Mouse (Mus musculus) cerebellum, adult 18-20 months (tissue): Measurements from ENCODE around the gene Pxdc1.

Experiments used
- DNase-seq, 2 experiments: peaks; one replicate each; pipeline ENCODE4 v3.0.0; 2021

Gene Pxdc1

GRCm38 (mm10) chr13:34650953-34651352 is 2.3 kb downstream of the Pxdc1 start:
- DNase-seq, result no peak

GRCm38 (mm10) chr13:34650371-34650770 is 2.9 kb downstream of the Pxdc1 start:
- DNase-seq, result no peak

GRCm38 (mm10) chr13:34647751-34648150 is 5.5 kb downstream of the Pxdc1 start:
- no peak for DNase-seq

- DNase-seq, result no peak
Observed at GRCm38 (mm10) chr13:34647221-34647620, 6.1 kb downstream of the Pxdc1 start.

- no peak for DNase-seq
Observed at GRCm38 (mm10) chr13:34646240-34646750, 7.0 kb downstream of the Pxdc1 start.

GRCm38 (mm10) chr13:34645519-34645918 is 7.8 kb downstream of the Pxdc1 start:
- DNase-seq, result no peak

GRCm38 (mm10) chr13:34644401-34644800 is 8.9 kb downstream of the Pxdc1 start:
- no peak for DNase-seq

- no peak for DNase-seq
Observed at GRCm38 (mm10) chr13:34643926-34644325, 9.4 kb downstream of the Pxdc1 start.

GRCm38 (mm10) chr13:34642941-34643875 is 10.1 kb downstream of the Pxdc1 start:
- DNase-seq, result peak; percentile 16 to 61

- DNase-seq, result no peak
Observed at GRCm38 (mm10) chr13:34641066-34641465, 12.2 kb downstream of the Pxdc1 start.

GRCm38 (mm10) chr13:34635978-34636377 is 17.3 kb downstream of the Pxdc1 start:
- DNase-seq, result peak; percentile 61 to 70

GRCm38 (mm10) chr13:34630319-34630718 is 23.0 kb downstream of the Pxdc1 start:
- DNase-seq, result no peak

GRCm38 (mm10) chr13:34629741-34630140 is 23.5 kb downstream of the Pxdc1 start:
- DNase-seq, result no peak

GRCm38 (mm10) chr13:34627446-34627845 is 25.8 kb downstream of the Pxdc1 start:
- no peak for DNase-seq

- no peak for DNase-seq
Observed at GRCm38 (mm10) chr13:34624414-34624813, 28.9 kb downstream of the Pxdc1 start.

- no peak for DNase-seq
Observed at GRCm38 (mm10) chr13:34612402-34612801, 40.9 kb downstream of the Pxdc1 start.

GRCm38 (mm10) chr13:34609711-34610110 is 43.6 kb downstream of the Pxdc1 start:
- DNase-seq, result no peak

GRCm38 (mm10) chr13:34607079-34607478 is 46.2 kb downstream of the Pxdc1 start:
- DNase-seq, result no peak

- DNase-seq, result no peak
Observed at GRCm38 (mm10) chr13:34605884-34606283, 47.4 kb downstream of the Pxdc1 start.

- DNase-seq, result no peak
Observed at GRCm38 (mm10) chr13:34605206-34605605, 48.1 kb downstream of the Pxdc1 start.

GRCm38 (mm10) chr13:34604406-34604805 is 48.9 kb downstream of the Pxdc1 start:
- no peak for DNase-seq

GRCm38 (mm10) chr13:34602757-34603156 is 50.5 kb downstream of the Pxdc1 start:
- DNase-seq, result no peak

GRCm38 (mm10) chr13:34596797-34597196 is 56.5 kb downstream of the Pxdc1 start:
- DNase-seq, result no peak
